Mouse (Mus musculus): ENCODE measurements at regions not wholly inside any gene's neighbourhood (a gene's known extent, or its start where the extent isn't known, plus 50 kb on each side); places are given as distances from the start of the nearest gene placed in this dataset.

DNA sequence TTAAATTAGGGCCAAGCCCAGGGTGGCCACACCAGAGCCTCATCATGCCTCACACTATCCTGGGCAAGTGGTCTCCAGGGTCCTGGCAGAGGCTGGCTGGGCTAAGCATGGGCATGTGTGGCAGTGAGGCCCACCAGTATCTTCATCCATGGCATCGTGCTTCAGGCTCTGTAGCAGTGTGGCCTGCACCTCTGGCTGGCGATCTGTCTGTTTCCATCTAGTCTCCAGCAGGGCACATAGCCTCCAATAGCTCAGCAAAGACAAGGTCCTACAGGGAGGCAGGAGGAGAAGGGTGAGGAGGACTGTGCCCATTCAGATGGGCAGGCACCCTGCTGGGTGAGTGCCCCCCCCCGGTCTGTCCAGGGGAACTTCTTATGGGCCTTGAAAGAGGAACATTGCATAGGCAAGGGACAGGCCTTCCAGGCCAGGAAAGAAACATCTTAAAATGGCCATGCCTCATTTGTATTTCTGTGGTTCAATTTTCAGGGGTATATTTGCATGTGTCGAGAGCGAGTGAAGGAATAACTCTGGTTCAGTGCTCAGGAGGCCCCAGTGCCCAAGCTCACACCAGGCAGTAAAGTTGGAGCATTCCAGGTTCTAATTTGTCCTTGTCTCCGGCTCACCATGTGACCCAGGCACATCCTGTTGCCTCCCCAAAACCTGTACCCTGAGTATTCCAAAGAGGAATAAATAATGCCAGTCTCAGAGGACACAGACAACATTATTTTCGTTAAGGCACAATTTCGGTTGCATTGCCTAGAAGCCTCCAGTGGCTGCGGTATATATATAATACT lies 60.4 kb upstream of the Ppara start:
- no peak for DNase-seq (ENCODE audit: low spot score)

DNA sequence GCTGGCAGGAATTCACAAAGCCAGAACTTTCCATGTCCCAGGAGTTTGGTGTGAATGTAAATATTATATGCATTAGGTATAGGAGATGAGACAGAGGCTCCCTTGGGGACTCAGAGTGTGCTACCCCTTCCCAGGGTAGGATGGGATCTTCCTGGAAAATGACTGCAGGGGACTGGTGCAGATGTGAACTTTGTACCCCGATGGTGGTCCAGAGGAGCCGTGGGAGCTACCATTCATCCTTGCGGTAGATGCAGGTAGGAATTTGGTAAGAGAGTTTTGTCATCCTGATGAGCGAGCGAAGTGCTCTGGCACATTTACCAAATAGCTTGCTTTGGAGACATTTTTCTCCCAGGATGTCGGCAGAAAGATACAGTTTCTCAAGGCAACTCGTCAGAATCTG lies 59.7 kb upstream of the Ppara start:
- DNase-seq (ENCODE audit: low spot score), result no peak

DNA sequence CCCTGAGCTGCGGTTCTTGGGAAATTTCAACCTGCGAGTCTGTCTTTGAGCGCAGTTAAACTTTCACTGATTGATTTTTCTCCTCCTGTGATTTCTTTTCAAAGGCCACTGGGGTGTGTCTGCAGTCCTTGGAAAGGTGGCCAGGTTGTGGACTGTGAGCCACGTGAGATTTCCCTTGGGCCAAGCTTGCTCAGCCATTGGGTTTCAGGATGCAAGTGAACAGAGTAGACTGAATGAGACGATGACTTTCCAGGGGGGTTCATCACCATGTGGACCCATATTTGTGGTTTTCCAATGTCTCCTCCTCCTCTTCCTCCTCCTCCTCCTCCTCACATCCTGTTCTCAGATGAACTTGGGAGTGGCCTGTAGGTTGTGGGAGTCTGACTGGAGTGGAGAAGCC lies 59.0 kb upstream of the Ppara start:
- no peak for DNase-seq (ENCODE audit: low spot score)

DNA sequence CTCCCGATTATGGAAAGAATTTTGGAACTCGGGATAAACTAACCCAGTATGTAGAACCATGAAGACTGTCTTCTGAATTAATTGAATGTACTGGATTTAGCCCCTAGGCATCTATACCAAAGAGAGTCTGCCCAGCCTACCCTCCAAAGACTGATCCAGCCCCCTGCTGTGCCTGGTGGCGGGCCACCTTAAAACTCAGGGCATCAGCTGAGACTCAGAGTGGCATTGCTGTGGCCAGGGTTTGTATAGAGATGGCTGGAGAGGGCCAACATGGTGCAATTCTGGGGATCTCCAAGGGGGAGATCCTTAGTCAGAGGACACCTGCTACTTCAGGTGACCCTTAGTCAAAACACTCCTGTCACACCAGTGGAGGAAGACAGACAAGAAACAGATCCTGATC lies 58.6 kb upstream of the Ppara start:
- DNase-seq (ENCODE audit: low spot score), result no peak

DNA sequence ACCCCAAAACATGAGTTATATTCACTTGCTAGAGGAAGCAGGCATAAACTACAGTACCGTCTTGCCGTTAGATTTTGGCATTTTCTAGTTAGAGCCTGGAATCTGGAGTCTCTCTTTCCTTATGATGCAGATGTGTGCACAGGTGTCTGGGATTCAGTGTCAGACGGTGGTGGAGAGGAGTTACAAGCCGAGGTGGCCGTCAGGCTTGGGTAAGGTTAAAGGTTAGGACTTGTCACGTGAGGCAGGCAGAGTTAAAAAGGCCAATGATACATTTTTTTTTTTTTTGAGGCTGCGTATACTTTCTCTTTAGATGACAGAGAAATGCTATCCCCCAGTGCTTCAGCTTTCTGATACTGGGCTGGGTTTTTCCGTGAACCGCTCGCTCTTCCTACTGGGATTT lies 57.9 kb upstream of the Ppara start:
- DNase-seq (ENCODE audit: low spot score), result no peak

DNA sequence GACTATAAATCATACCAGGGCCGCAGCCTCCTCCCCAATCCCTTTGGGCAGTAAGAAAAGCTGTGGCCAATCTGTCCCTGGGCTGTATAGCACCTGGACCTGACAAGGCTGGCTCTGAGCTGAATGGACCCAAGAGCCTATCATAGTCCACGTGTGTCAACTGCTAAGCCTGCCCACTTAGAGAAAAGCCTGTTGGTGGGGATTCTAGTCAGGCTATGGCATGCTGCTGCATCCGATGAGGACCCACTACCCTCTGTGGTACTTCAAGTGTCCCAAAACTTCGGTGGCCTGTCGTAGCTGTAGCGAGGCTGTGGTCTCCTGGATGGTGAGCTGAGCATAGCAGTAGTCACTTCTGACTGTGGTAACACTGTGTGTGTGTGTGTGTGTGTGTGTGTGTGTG lies 57.4 kb upstream of the Ppara start:
- no peak for DNase-seq (ENCODE audit: low spot score)

DNA sequence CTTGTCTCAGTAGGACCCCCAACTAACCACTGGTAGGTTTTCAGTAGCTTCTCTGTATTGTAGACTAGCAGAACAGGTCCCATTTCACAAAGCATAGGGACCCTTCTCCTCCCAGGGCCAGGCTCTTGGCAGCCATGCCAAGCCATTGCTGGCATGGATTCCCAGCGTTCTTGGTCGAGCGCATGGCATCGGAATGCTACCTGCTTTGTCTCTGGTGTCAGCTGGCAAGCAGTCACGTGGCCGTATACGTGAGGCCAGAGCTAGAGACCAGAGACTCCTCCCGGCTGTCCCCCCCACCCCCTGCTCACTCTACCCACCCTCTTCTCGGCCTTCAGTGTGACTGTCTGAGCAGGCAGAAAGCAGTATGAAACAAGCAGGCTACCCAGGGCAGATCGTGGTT lies 56.9 kb upstream of the Ppara start:
- no peak for DNase-seq (ENCODE audit: low spot score)

DNA sequence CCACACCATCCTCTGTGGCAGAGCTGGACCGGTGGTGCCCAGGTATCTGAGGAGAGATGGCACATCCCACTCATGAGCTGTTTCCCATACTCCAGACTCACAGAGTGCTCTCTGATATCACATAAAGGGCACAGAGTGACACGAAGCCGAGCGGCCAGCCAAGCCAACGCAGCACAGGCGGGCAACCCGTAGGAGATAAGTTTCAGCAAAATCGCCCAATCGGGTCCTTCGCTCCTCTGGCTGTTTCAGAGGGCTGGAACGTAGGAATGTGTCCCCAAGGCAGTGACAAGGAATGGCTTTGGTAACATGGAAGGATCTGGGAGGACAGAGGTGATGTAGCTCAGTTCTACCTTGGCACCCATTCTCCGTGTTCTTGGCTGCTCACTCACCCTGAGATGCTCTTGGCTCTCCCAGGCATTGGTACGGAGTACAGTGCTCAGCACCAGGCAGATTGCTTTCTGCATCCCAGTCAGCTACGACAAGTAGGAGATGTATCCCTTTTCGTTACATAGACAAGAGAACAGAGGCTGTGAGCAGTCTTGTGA lies 56.4 kb upstream of the Ppara start:
- DNase-seq (ENCODE audit: low spot score), result no peak

DNA sequence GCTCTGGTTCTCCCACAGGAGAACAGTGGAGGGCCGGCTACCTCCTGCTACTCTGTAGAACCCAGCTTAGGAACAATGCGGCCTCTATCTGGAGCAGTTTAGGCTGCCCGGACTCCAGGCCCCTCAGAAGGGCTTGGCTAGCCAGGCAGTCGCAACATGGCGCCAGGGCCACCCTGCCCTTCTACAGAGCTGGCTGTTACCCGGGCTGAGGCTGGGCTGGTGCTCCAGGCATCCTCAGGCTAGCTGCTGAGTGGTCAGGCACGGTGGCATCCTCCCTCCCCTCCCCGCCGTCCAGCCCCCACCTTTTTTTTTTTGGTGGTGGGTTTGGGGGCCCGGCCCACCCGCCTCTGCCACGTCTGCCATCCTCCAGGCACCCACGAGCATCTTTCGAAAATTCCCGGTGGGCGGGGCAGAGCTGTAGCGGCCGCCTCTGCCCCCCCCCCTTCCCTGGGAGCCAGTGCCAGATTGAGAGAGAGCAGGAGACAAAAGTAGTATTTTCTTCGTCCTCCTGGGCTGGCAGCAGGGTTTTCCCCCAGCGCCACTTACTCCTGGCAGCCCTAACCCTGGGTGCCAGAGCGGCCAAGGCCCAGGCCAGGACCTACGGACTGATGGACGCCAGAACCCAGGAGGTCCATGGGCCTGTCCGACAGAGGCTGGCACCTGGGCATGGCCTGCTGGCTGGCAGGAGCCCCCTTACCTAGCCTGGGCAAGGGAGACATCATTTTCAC lies 55.6 kb upstream of the Ppara start:
- no peak for DNase-seq (ENCODE audit: low spot score)

DNA sequence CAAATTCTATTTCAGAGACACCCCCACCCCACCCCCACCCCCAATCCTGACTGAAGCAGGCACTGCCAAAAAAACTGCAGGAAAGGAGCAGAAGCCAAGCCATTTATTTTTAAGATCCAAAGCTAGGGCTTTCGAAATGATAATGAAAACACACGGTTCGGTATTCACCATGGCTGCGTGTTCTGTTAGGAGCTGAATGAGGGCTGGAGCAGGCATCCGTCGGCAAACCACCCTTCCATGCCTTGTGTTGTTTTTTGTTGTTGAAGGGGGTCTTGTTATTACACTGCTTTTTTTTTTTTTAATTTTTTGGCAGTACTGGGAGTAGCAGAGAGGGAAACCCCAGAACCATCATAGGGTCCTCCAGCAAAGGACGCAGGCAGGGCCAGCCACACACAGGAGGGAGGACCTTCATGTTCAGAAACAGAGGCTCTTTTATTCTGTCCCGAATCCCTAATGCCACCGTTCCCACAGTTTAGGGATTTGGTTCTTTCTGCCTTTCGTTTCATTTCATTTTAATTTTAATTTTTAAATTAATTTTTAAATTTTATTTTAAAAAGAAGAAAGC lies 54.8 kb upstream of the Ppara start:
- DNase-seq (ENCODE audit: low spot score), result no peak

DNA sequence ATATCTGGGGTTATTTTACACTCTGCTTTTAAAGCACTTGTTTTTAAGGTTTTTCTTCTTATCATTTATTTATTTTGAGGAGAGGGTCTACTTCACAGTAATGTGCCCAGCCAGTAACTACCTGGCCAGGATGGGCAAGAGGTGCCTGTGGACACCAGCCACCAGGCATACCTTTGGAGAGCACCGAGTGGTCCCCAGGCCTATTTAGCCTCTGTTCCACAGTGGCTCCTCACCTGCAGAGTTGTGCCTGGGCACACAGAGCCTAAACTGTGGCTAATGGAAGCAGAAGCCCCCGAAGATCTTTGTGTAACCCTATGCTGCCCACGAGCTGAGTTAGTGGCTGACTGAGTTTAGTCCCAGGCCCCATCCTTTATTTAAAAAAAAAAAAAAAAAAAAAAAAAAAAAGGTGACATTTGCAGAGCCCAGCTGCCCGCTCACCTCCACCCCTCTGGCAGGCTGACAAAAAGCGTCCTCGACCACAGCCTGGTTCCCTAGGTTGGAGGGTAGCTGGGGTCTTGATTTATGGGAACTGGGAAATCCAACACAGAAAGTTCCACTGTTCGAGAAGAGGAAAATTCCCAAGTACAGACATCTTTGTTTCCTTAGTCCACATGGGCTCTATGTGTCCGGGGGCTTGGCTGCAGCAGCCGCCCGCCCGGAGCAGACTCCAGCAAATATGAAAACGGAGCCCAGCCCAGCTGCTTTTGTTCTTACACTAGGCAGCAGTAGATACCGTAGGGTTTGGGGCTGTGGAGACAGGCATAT lies 54.1 kb upstream of the Ppara start:
- no peak for DNase-seq (ENCODE audit: low spot score)

DNA sequence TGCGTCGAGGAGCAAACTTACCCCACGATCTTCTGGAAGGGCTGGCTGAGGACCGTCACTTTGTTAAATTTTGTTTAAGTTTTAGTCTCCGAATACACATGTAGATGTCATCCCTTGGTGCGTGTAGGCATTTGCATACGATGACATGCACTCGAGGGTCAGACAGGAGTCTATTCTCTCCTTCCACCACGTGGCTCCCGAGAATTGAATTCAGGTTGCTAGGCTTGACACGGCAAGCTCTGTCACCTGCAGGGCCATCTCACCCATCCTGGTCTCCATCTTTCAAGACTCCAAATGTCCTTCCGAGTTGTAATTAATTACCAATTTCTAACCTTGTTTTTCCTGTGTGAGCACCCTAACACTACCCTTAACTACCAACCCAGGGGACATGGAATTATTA lies 52.7 kb upstream of the Ppara start:
- no peak for DNase-seq (ENCODE audit: low spot score)

DNA sequence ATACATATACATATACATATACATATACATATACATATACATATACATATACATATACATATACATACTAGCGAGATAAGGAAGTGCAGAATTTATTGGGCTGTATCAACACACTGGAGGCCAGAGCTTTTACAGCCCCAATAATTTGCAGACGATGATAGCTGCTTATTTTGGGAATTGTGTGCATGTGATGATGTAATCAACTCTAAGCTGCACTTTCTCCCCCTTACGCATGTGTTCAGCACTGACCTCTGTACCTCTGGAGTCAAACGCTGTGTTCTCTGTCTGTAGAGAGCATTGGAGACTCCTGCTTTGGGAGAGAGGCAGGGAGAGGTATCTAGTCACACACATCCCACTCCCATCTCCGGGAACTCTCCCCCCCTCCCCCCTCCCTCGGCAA lies 52.0 kb upstream of the Ppara start:
- DNase-seq (ENCODE audit: low spot score), result no peak

DNA sequence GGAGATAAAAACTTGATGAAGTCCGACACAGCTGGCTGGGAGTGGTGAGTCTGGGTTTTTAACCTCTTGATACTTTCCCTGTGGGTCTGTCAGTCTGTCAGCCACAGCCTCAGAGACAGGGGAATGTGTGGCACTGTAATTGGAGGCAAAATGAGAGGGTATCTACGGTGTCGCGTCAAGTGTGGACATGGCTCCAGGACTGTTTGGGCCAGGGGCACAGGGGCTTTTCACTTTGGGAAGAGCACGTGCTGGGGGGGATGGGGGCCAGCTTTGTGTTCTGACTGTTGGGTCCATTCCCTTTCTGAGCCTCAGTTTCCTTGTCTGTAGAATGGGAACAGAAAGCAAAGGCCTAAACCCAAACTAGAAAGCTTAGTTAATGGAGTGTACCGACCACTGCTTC lies 51.5 kb upstream of the Ppara start:
- DNase-seq (ENCODE audit: low spot score), result no peak

DNA sequence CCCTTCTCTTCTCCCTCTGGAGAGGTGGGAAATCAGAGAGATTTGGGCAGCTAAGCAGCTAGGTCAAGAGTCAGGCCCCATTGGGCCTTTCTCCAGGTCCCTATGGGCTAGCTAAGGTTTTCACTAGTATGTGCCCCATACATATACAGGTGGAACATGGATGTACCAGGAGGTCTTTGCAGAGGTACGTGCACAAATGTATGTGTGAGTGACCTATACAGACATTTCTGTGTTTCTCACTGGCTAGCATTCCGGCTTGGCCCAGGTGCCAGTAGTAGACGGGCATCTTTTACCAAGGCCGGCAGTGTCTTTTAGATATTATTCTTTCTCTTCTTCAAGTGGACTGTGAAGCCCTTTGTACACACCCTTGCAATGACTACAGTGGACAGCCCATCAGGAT lies 51.1 kb upstream of the Ppara start:
- no peak for DNase-seq (ENCODE audit: low spot score)

DNA sequence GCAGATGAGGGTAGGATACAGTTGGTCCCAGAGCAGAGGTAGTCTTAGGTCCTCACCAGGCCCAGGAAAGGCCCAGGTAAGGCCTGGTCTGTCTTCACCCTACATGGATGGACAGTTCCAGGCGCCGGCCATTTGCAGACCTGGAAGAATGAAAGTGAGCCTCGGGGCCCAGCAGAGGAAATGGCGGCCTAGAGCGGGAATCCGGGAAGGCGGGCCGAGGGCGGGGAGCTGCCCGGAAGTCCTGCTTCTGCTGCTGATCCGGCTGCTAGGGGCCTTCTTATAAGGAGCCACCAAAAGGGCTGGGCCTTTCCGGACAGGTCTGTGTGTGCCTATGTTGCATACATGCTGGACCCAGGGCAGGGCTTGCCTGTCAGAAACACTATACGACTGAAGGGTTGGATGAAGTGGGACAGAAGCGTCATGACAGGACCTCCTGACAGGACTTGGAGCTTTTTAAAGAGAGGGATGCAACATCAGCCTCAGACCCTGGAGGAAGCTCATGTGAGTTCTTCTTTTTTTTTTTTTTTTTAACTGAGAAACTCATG lies 50.5 kb upstream of the Ppara start:
- no peak for DNase-seq (ENCODE audit: low spot score)

DNA sequence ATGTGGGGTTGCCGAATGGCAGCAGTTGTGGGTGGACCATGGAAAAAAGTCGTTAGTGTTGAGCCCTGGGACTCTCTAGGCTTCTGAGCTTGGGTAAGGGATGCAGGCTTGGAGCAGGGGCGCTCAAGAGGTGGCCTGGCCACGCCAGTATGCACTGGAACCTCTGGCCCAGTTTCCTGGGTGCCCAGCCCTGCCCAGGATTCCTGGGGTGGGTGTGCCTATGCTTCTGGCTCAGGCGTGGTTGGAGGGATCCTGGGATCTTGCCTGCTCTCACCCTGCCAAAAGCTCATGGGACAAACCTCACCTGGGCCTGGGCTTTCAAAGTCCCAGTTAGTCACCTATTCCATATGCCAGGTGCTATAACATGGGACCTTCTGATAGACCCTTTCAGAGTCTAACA lies 49.9 kb upstream of the Ppara start:
- no peak for DNase-seq (ENCODE audit: low spot score)
